Mouse (Mus musculus): Measurements from ENCODE around the gene Syt1.

- TF ChIP-seq GATA1 (IDR thresholded peaks at IDR 0.05; ENCODE audit: low read length) (no peak), TAL1 (IDR thresholded peaks at IDR 0.05; ENCODE audit: low read length) (no peak)
Measured at GRCm38 (mm10) chr10:108677053-108677452, 333.7 kb downstream of the Syt1 start.

Measured in erythroblast, embryonic 14.5 days (primary cell).